Mouse (Mus musculus): ENCODE data around the gene Sfxn5.

The Sfxn5 gene

GRCm38 (mm10) chr6:85280871-85281270 is 52.4 kb downstream of the Sfxn5 start:
- no peak for DNase-seq

GRCm38 (mm10) chr6:85276571-85276970 is 56.7 kb downstream of the Sfxn5 start:
- no peak for DNase-seq

GRCm38 (mm10) chr6:85272436-85272835 is 60.8 kb downstream of the Sfxn5 start:
- no peak for DNase-seq

GRCm38 (mm10) chr6:85266060-85266459 is 67.2 kb downstream of the Sfxn5 start:
- no peak for DNase-seq

- no peak for DNase-seq
Measured at GRCm38 (mm10) chr6:85264982-85265518, 68.2 kb downstream of the Sfxn5 start.

GRCm38 (mm10) chr6:85262865-85263515 is 70.2 kb downstream of the Sfxn5 start:
- DNase-seq: peak; percentile 91

- no peak for DNase-seq
Measured at GRCm38 (mm10) chr6:85259094-85259630, 74.1 kb downstream of the Sfxn5 start.

GRCm38 (mm10) chr6:85255578-85255977 is 77.6 kb downstream of the Sfxn5 start:
- DNase-seq: no peak

GRCm38 (mm10) chr6:85253994-85254541 is 79.2 kb downstream of the Sfxn5 start:
- DNase-seq: peak; percentile 95

GRCm38 (mm10) chr6:85253275-85253674 is 79.9 kb downstream of the Sfxn5 start:
- DNase-seq: peak; percentile 36

- peak; percentile 90 for DNase-seq
Measured at GRCm38 (mm10) chr6:85252251-85253058, 80.8 kb downstream of the Sfxn5 start.

- DNase-seq: peak; percentile 86
Measured at GRCm38 (mm10) chr6:85250811-85251241, 82.4 kb downstream of the Sfxn5 start.

- peak; percentile 64 for DNase-seq
Measured at GRCm38 (mm10) chr6:85249821-85250220, 83.4 kb downstream of the Sfxn5 start.

GRCm38 (mm10) chr6:85239044-85239489 is 94.2 kb downstream of the Sfxn5 start:
- DNase-seq: peak; percentile 89

GRCm38 (mm10) chr6:85237595-85238337 is 95.5 kb downstream of the Sfxn5 start:
- DNase-seq: no peak

- peak; percentile 36 for DNase-seq
Measured at GRCm38 (mm10) chr6:85237001-85237400, 96.2 kb downstream of the Sfxn5 start.

GRCm38 (mm10) chr6:85234796-85235195 is 98.4 kb downstream of the Sfxn5 start:
- no peak for DNase-seq

GRCm38 (mm10) chr6:85232836-85233623 is 100.2 kb downstream of the Sfxn5 start:
- no peak for DNase-seq

- DNase-seq: no peak
Measured at GRCm38 (mm10) chr6:85232045-85232444, 101.2 kb downstream of the Sfxn5 start.

- DNase-seq: no peak
Measured at GRCm38 (mm10) chr6:85231469-85231868, 101.8 kb downstream of the Sfxn5 start.

- no peak for DNase-seq
Measured at GRCm38 (mm10) chr6:85230762-85231161, 102.5 kb downstream of the Sfxn5 start.

- peak; percentile 45 for DNase-seq
Measured at GRCm38 (mm10) chr6:85227520-85227919, 105.7 kb downstream of the Sfxn5 start.

All from kidney, adult 9 months (tissue).